Mouse (Mus musculus) CD4-positive naive resting alpha-beta T cell, adult 57 days (primary cell): ENCODE results near the gene Olfr1335. TPM values are rescaled to one million over a fixed set of nuclear protein-coding genes. Genes with fewer than 3 reads are reported as not detected.

Source experiments
- total RNA-seq: library from RNA; stranded (reverse); gene quantifications from one replicate; pipeline ENCODE4 v1.2.4, GENCODE M21; 2023

Gene Olfr1335
- total RNA-seq = not detected

DNA sequence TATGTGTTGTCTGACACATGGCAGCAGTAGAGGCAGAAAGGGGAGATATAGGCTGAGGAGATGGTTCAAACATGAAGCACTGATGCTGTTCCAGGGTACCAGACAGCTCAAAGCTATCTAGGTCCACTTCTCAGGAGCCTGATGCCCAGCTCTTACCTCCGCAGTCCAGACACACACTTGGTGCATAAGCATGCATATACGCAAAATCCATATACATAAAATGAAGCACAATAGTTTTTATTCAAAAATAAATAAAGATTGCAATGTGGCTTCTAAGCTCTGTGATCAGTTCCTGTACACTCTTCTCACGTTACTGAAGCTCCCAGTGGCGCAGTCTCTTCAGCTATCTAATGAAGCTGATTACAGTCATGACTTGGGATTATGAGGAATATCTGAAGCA is at the start of gene Olfr1335:
TSS of gene Olfr1335 (minus strand) at position 101 of the 400 bp plus-strand sequence.

DNA sequence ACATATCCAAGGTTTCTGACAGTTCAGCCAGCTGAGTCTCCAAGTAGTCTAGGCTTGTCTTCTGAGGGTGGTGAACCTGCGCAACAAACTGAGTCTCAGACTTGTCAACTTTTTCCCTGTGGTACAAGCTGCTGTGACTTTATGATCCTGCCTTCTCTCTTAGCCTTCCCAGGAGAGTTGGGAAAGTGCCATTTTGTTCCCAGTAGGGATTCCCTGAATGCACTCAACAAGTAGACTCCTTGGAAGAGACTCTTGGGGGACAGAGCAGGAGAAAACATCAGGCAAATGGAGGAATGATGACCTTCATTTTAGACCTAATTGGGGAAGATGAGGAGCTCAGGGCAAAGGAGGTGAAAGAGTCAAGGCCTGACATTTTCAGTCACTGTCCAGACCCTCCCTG is 26.4 kb upstream of the Olfr1335 start, which contains the start of gene Olfr1333:
TSS of gene Olfr1333 (minus strand) at position 101 of the 400 bp plus-strand sequence.

DNA sequence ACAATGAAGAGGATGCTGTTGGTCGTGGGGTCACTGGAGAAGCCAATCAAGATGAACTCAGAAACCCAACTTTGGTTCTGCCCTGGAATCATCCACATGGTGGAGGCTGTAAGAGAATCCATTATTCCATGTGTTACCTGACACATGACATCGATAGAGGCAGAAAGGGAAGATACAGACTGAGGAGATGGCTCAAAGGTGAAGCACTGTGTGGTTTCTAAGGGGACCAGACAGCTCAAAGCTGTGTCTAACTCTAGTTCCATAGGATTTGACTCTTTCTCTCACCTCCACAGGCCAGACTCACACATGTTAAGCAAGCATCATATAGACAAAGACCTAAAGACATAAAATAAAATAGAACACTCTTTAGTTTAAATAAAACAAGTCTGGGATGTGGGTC is 27.3 kb downstream of the Olfr1335 start, which contains the start of gene Olfr1337:
TSS of gene Olfr1337 (minus strand) at position 101 of the 400 bp plus-strand sequence.

Other genes starting within 250 kb of the Olfr1335 start
- gene Cfap57, start 189.2 kb downstream of the Olfr1335 start, total RNA-seq = not detected
- gene Ebna1bp2, start 189.1 kb downstream of the Olfr1335 start, total RNA-seq = 66.0 TPM
- not detected for gene Olfr62, start 151.0 kb downstream of the Olfr1335 start, total RNA-seq
- gene Olfr1342, start 117.2 kb downstream of the Olfr1335 start, total RNA-seq = not detected
- gene Olfr1341, start 106.4 kb downstream of the Olfr1335 start, total RNA-seq = not detected
- gene Olfr1340, start 89.8 kb downstream of the Olfr1335 start, total RNA-seq = not detected
- gene Olfr1339, start 77.8 kb downstream of the Olfr1335 start, total RNA-seq = not detected
- gene Olfr1338, start 51.2 kb downstream of the Olfr1335 start, total RNA-seq = not detected
- gene Olfr1337, start 27.4 kb downstream of the Olfr1335 start, total RNA-seq = not detected
- gene Olfr1333, start 26.3 kb upstream of the Olfr1335 start, total RNA-seq = not detected
- not detected for gene Olfr1331, start 54.7 kb upstream of the Olfr1335 start, total RNA-seq
- not detected for gene Olfr1330, start 78.7 kb upstream of the Olfr1335 start, total RNA-seq
- gene Olfr1329, start 107.5 kb upstream of the Olfr1335 start, total RNA-seq = not detected
- gene Olfr1328, start 128.7 kb upstream of the Olfr1335 start, total RNA-seq = not detected
- gene Lao1, start 151.6 kb upstream of the Olfr1335 start, total RNA-seq = not detected